Mouse (Mus musculus): ENCODE results near the gene Rhov. TPM values are rescaled to one million over a fixed set of nuclear protein-coding genes. Genes with fewer than 3 reads are reported as not detected.
A peak's percentile ranks its signal among the peaks of the same experiment; 100 is the strongest.

Rhov gene
- 0.31 TPM in 1 of 2 replicates, not detected in the other for total RNA-seq (2017)

GRCm38 (mm10) chr2:119270643-119271331 is at the start of gene Rhov:
TSS of gene Rhov (minus strand) at chr2:119271272.
- ATAC-seq (replicated peaks in 1 of 2; ENCODE audit: insufficient read depth in 1 of 2, low FRiP score in 2 of 2, low TSS enrichment in 1 of 2, low read depth in 1 of 2, poor library complexity in 2 of 2, severe bottlenecking in 2 of 2) = peak; percentile 90 to 92

DNA sequence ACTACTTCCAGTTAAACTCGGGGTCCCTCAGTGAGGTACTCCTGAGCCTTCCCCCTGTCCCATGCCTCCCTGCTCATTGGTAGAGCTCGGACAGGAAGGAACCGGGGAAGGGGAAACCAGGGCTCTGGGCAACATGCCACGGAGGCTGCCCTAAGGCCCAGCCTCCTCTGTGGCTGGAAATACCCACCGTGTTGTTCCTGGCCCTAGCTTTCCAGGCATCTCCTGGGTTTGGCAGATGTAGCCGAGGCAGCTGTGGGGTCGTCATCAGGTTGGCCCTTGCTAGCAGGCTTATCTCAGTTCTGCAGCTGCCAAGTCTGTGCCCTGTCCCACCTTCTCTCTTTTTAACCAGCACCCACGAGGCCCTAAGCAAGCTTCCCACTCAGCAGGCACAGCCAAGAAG is 49.5 kb upstream of the Rhov start:
- ATAC-seq (replicated peaks in 1 of 2; ENCODE audit: insufficient read depth in 1 of 2, low FRiP score in 2 of 2, low TSS enrichment in 1 of 2, low read depth in 1 of 2, poor library complexity in 2 of 2, severe bottlenecking in 2 of 2) = peak; percentile 24 to 51; a peak in 3 of 4 replicates

GRCm38 (mm10) chr2:119318043-119318710 is 47.1 kb upstream of the Rhov start:
- ATAC-seq (replicated peaks in 1 of 2; ENCODE audit: insufficient read depth in 1 of 2, low FRiP score in 2 of 2, low TSS enrichment in 1 of 2, low read depth in 1 of 2, poor library complexity in 2 of 2, severe bottlenecking in 2 of 2) = no peak

GRCm38 (mm10) chr2:119314742-119315310 is 43.8 kb upstream of the Rhov start:
- ATAC-seq (replicated peaks in 1 of 2; ENCODE audit: insufficient read depth in 1 of 2, low FRiP score in 2 of 2, low TSS enrichment in 1 of 2, low read depth in 1 of 2, poor library complexity in 2 of 2, severe bottlenecking in 2 of 2) = no peak

DNA sequence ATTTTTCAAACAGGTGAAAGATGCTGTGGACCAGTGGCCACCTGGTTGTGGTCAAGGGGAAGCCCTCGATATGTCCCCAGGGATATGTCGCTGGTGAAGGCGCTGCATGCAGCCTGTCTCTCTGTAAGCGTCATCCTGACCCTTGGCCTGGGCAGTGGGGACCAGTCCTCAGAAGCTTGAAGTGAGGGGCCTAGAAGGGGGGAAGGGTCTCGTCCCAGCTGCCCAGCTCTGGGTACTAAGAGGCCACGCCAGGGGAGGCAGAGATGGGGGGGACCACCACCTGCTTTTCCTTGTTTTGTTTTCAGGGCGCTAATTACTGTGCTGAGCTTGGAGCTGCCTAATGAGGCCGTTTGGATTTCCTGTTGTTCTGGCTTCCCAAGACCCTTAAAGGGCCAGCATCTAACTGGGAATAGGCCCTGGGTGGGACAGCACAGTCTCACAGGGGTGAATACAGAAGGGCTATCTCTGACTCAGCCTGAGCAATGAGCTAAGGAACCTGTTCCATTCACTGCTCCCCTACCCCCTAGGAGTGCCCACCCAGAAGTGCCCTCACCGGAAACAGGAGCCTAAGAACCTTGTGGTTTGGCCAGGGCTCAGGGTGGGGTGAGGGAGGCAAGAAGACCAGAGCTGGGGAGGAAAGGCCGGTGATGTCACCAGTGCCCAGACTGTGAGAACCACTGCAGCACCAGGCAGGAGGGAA is 42.9 kb upstream of the Rhov start:
- ATAC-seq (replicated peaks in 1 of 2; ENCODE audit: insufficient read depth in 1 of 2, low FRiP score in 2 of 2, low TSS enrichment in 1 of 2, low read depth in 1 of 2, poor library complexity in 2 of 2, severe bottlenecking in 2 of 2) = peak in 1 of 2 experiments; percentile 61; a peak in 3 of 4 replicates

GRCm38 (mm10) chr2:119312380-119312958 is 41.4 kb upstream of the Rhov start:
- no peak for ATAC-seq (replicated peaks in 1 of 2; ENCODE audit: insufficient read depth in 1 of 2, low FRiP score in 2 of 2, low TSS enrichment in 1 of 2, low read depth in 1 of 2, poor library complexity in 2 of 2, severe bottlenecking in 2 of 2)

DNA sequence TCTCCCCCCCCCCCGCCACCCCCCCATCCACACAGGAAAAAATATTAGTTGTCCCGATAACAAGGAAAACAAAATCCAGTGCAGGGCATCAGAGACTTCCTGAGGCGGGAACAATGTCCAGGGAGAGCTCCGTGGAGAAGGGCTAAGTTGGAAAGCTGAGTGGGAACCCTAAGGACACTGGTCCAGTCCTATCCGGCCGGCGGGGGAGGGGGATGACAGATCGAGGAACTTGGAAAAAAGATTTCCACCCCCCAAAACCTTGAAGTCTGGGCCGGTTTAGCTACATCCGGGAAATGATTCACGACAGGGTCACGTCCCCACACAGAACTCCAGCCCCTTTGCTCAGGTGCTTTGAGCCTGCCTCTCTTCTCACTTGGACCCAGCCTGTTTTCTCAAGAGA is 40.5 kb upstream of the Rhov start:
- no peak for ATAC-seq (replicated peaks in 1 of 2; ENCODE audit: insufficient read depth in 1 of 2, low FRiP score in 2 of 2, low TSS enrichment in 1 of 2, low read depth in 1 of 2, poor library complexity in 2 of 2, severe bottlenecking in 2 of 2)

- ATAC-seq (replicated peaks in 1 of 2; ENCODE audit: insufficient read depth in 1 of 2, low FRiP score in 2 of 2, low TSS enrichment in 1 of 2, low read depth in 1 of 2, poor library complexity in 2 of 2, severe bottlenecking in 2 of 2) = no peak
Observed at GRCm38 (mm10) chr2:119304798-119305208, 33.7 kb upstream of the Rhov start.

DNA sequence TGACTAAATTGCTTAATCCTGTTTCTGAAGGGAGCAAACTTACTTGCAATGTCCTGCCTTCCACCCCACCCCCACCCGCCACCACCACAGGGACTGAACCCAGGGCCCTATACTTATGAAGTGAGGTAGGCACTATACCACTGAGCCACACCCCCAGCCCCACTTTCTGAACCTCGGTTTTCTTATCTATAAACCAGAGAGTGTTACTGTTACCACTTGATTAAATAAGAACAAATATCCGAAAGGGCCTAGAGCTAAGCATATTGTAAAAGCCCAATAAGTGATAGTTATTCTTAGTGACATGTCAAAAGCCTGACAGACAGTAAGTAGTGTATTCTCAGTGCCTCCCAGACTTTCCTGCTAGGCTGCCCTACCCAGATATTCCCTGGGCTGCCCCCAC is 33.3 kb upstream of the Rhov start:
- ATAC-seq (replicated peaks in 1 of 2; ENCODE audit: insufficient read depth in 1 of 2, low FRiP score in 2 of 2, low TSS enrichment in 1 of 2, low read depth in 1 of 2, poor library complexity in 2 of 2, severe bottlenecking in 2 of 2) = no peak

- ATAC-seq (replicated peaks in 1 of 2; ENCODE audit: insufficient read depth in 1 of 2, low FRiP score in 2 of 2, low TSS enrichment in 1 of 2, low read depth in 1 of 2, poor library complexity in 2 of 2, severe bottlenecking in 2 of 2) = no peak
Observed at GRCm38 (mm10) chr2:119302876-119303275, 31.8 kb upstream of the Rhov start.

DNA sequence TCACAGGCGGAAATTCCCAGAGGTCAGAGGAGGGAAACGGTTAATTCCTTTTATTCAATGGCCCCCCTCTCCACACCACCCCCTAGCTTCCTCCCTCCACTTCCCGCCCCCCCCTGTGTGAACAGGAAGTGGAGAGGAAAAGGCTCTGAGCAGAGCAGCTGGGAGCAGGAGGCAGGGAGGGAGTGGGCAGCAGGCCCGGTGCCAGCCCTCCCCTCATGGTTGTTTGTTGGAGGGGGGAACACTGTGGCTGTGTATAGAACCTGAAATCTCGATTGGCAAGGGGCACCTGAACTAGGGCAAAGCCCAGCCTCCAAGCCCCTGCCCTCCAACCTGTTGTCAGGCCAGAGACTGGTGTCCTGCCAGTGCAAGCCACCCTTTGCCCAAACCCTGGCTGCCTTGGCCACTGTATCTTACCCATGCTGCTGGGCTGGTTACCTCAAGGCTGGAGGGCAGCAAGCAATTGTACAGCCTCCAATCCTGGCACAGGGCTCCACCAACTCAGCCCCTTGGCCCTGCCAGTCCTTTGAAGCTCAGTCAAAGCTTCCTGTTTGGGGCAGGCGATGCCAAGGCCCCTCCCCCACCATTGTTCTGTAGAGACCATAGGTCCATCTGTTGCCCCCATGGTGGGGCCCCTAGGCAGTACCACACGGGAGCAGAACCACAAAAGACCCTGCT is 29.9 kb upstream of the Rhov start:
- ATAC-seq (replicated peaks in 1 of 2; ENCODE audit: insufficient read depth in 1 of 2, low FRiP score in 2 of 2, low TSS enrichment in 1 of 2, low read depth in 1 of 2, poor library complexity in 2 of 2, severe bottlenecking in 2 of 2) = no peak

- peak; percentile 87 to 94 for ATAC-seq (replicated peaks in 1 of 2; ENCODE audit: insufficient read depth in 1 of 2, low FRiP score in 2 of 2, low TSS enrichment in 1 of 2, low read depth in 1 of 2, poor library complexity in 2 of 2, severe bottlenecking in 2 of 2)
Observed at GRCm38 (mm10) chr2:119299981-119300818, 29.1 kb upstream of the Rhov start.

DNA sequence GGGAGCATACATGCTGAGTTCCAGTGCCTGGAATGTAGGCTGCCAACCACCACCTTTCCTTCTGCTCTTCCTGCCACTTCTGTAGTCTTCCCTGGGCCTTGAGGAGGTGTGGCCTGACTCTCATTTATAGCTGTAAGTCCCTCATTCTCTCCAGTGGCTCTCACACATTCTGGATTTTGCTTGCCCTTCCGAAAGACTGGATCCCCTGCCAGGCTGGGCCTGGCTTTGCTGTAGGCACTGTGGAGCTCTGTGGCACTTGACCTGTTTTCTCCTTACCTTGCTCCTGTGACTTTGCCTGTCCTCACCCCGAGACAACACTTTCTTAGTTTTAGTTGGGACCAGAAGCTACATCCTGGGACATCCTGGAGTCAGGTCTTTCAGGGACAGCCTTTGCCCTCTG is 27.8 kb upstream of the Rhov start:
- ATAC-seq (replicated peaks in 1 of 2; ENCODE audit: insufficient read depth in 1 of 2, low FRiP score in 2 of 2, low TSS enrichment in 1 of 2, low read depth in 1 of 2, poor library complexity in 2 of 2, severe bottlenecking in 2 of 2) = no peak

DNA sequence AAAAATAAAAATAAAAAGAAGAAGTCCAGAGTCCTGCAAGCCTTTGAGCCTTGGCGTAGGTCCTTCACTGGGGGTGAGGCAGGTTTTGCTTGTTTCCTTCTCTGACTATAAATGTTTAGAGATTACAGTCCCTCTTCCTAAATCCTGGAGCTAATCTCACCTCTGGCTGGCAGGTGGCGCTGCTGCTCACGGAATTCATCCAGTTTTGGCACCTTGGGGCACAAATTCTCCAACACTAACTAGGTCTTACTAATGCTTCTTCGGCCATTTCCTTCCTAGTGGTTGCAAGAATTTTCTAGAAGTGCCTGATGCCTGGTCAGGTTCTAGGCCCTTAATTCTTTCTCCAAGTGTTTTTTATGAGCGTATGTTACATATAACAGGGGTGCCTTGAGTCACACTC is 27.3 kb upstream of the Rhov start:
- ATAC-seq (replicated peaks in 1 of 2; ENCODE audit: insufficient read depth in 1 of 2, low FRiP score in 2 of 2, low TSS enrichment in 1 of 2, low read depth in 1 of 2, poor library complexity in 2 of 2, severe bottlenecking in 2 of 2) = no peak

DNA sequence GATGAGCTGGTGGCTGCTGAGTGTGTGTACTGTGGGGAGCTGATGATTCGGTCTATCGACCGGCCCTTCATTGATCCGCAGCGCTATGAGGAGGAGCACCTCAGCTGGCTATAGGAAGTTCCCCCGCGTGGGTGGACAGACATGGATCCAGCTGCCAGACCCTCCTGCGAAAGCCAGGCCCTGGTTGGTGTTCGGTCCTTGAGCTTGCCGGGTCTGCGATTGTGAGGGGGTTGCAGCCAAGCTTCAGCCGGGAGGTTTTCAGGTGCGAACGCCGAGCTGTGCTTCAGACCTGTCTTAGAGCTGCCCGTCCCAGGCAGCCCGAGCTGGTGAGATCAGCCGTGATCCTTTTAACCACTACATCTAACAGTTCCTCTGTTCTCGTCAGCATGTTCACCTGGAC is 26.4 kb upstream of the Rhov start:
- ATAC-seq (replicated peaks in 1 of 2; ENCODE audit: insufficient read depth in 1 of 2, low FRiP score in 2 of 2, low TSS enrichment in 1 of 2, low read depth in 1 of 2, poor library complexity in 2 of 2, severe bottlenecking in 2 of 2) = no peak

- ATAC-seq (replicated peaks in 1 of 2; ENCODE audit: insufficient read depth in 1 of 2, low FRiP score in 2 of 2, low TSS enrichment in 1 of 2, low read depth in 1 of 2, poor library complexity in 2 of 2, severe bottlenecking in 2 of 2) = no peak
Observed at GRCm38 (mm10) chr2:119296756-119297155, 25.7 kb upstream of the Rhov start.

All from hematopoietic stem cell, adult 5-6 weeks (primary cell).